Mouse (Mus musculus) layer of hippocampus, adult 11-12 months (tissue): ENCODE results near the gene Vmn1r59.
"Not testable (repeated sequence)": the region's sequence is repeated elsewhere in the genome, so short reads cannot be mapped to it uniquely, and the experiment has no call there.

ENCODE experiments used
- DNase-seq: peaks from one replicate; pipeline ENCODE4 v3.0.0; 2022; ENCODE audit warnings: low spot score

Gene Vmn1r59

GRCm38 (mm10) chr7:5456674-5457073 is at the start of gene Vmn1r59:
TSS of gene Vmn1r59 (minus strand) at chr7:5456774.
- no peak for DNase-seq

GRCm38 (mm10) chr7:5493856-5494255 is 37.3 kb upstream of the Vmn1r59 start, which contains the start of gene Vmn2r28:
TSS of gene Vmn2r28 (minus strand) at chr7:5493956.
- DNase-seq: not testable (repeated sequence)

GRCm38 (mm10) chr7:5454011-5454410 is 2.6 kb downstream of the Vmn1r59 start:
- DNase-seq: not testable (repeated sequence)

GRCm38 (mm10) chr7:5448627-5449026 is 7.9 kb downstream of the Vmn1r59 start:
- no peak for DNase-seq

GRCm38 (mm10) chr7:5413296-5413695 is 43.3 kb downstream of the Vmn1r59 start, which contains the start of gene Vmn1r58:
TSS of gene Vmn1r58 (minus strand) at chr7:5413396.
- not testable (repeated sequence) for DNase-seq

- DNase-seq: no peak
Measured at GRCm38 (mm10) chr7:5406201-5406600, 50.4 kb downstream of the Vmn1r59 start.
